Mouse (Mus musculus) liver, postnatal 0 days (tissue): ENCODE measurements around the gene Msi1.

Experiments used
- CTCF ChIP-seq: sonication (generic); IDR thresholded peaks from 2 replicates; pipeline ENCODE4 v1.5.1; 2016; ENCODE audit warnings: antibody characterized with exemption, low read depth
- EP300 ChIP-seq: IDR thresholded peaks from 2 replicates; pipeline ENCODE4 v1.6.1; 2016; ENCODE audit warnings: antibody characterized with exemption, low read depth, mild to moderate bottlenecking

DNA sequence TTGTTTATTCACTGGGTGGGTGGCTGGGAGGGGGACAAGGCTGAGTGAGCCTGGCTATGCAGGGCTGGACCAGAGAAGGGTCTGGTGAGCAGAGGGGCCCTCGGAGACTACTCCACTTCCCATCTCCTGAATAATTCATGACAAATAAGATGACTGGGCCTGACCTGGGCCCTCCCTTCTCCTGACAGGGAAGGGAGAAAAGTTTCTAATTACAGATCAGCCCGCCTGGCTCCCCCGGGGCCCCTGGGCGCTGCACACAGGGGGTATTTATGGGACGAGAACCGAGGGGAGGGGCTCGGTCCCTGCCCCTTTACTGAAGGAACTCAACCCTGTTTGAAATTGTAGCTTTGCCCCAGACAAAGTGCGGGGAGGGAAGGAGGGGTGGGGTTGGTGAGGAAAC, 35.2 kb upstream of the Msi1 start:
- TF ChIP-seq CTCF (no peak), EP300 (no peak)
